In genomic region chr9:65676358-65677118, GRCm38 (mm10) we compare ENCODE assay signal across 8 mouse cellular contexts. TPM values are rescaled to one million over a fixed set of nuclear protein-coding genes. Genes with fewer than 3 reads are reported as not detected.
DNase-seq lines count a peak whose midpoint lies in the region; ATAC-seq lines count a peak whose summit lies in the region.

No protein-coding gene starts in this region.

- no peaks in the 10 kb centered on the region for H3K9me3 ChIP-seq in hindbrain, embryonic 11.5 days (ENCODE audit: control insufficient read depth, low read length)

- no peaks in the 10 kb centered on the region for H3K36me3 ChIP-seq in hindbrain, embryonic 11.5 days (ENCODE audit: control insufficient read depth, insufficient read depth, low read length)

- no peaks in the 10 kb centered on the region for H3K27me3 ChIP-seq in hindbrain, embryonic 11.5 days (ENCODE audit: control insufficient read depth, insufficient read depth, low read length)

- peak; percentile 80 for DNase-seq in MEL-GATA-1-ER (ENCODE audit: extremely low read depth, low read depth)
- peak; percentile 95 for DNase-seq in cerebellum, adult 8-10 months
- peak; percentile 98 for DNase-seq in hindbrain, embryonic 11.5 days (ENCODE audit: low spot score)
- DNase-seq in layer of hippocampus, postnatal 10 days (ENCODE audit: low spot score in 2 of 2) = peak; percentile 97 to 98
- peak; percentile 99 for DNase-seq in lung, postnatal 10 days
- peak; percentile 98 for DNase-seq in ovary, postnatal 36 days (ENCODE audit: low spot score)
- peak; percentile 96 for DNase-seq in thymus, postnatal 25 days

- peak overlapping the region; percentile 66 for H3K9ac ChIP-seq in hindbrain, embryonic 11.5 days (ENCODE audit: low read depth, low read length)

- H3K27ac ChIP-seq in hindbrain, embryonic 11.5 days (ENCODE audit: low read depth, low read length) = peak overlapping the region; percentile 6; the same call in 1 of the 2 replicates

- H3K4me3 ChIP-seq in hindbrain, embryonic 11.5 days (ENCODE audit: low read depth, low read length) = peak overlapping the region; percentile 66

- H3K4me1 ChIP-seq in hindbrain, embryonic 11.5 days (replicated peaks; ENCODE audit: control insufficient read depth, insufficient read depth, low read length) = peaks cover 5% of the 10 kb centered on the region; the same call in 1 of the 2 replicates

- ATAC-seq in frontal cortex, adult (ENCODE audit: low TSS enrichment) = peak; percentile 90
- peak; percentile 97 for ATAC-seq in hindbrain, embryonic 11.5 days (ENCODE audit: low FRiP score)

- under 1% methylated on average over 41 of the region's 51 CpGs for WGBS in hindbrain, embryonic 11.5 days

- peak overlapping the region; percentile 73 for H3K4me2 ChIP-seq in hindbrain, embryonic 11.5 days (replicated peaks; ENCODE audit: low read depth, low read length)

RNA-seq across cellular contexts. Expression of gene Oaz2, which starts 8.7 kb away (rescaled TPM):
- 204 and 224 TPM in 2 replicates for polyA plus RNA-seq in hindbrain, embryonic 11.5 days (2014; fragmentation: Nextera tagmentation; extraction: Ambion mirVana)
- total RNA-seq in layer of hippocampus, postnatal 10 days (2021) = 100 to 1,000 TPM; 202 to 214 TPM

RNA-seq across cellular contexts. Expression of gene Rbpms2, which starts 47.1 kb away (rescaled TPM):
- polyA plus RNA-seq in hindbrain, embryonic 11.5 days (2014; fragmentation: Nextera tagmentation; extraction: Ambion mirVana) = 19.5 and 23.7 TPM in 2 replicates
- total RNA-seq in layer of hippocampus, postnatal 10 days (2021) = 1 to 10 TPM; 1.9 to 2.4 TPM

Comparison
In these comparisons a context has a peak if more than half of its experiments do, and no peak if none do; other contexts are left out.
1. Peak in every context shown above with its lines: DNase-seq, ATAC-seq, H3K4me3 ChIP-seq and H3K27ac ChIP-seq.